Mouse (Mus musculus) liver, postnatal 0 days (tissue): ENCODE measurements around the gene Iqcn. TPM values are rescaled to one million over a fixed set of nuclear protein-coding genes. Genes with fewer than 3 reads are reported as not detected.

ENCODE experiments used
- ATAC-seq: fragments of 200-750 bp; cut with Nextera tagmentation; 2 replicates; pipeline ENCODE4 v1.8.0; 2017; ENCODE audit warnings: mild to moderate bottlenecking, moderate library complexity
- DNase-seq: peaks from one replicate; pipeline ENCODE4 v3.0.0-alpha.2; 2016
- H3K27ac ChIP-seq: fragments of 300-500 bp; sonication (generic); 2 replicates; pipeline ENCODE4 v1.5.1; 2014; ENCODE audit warnings: antibody characterized with exemption, moderate library complexity, mild to moderate bottlenecking, low read depth
- H3K27me3 ChIP-seq: fragments of 300-500 bp; sonication (generic); 2 replicates; pipeline ENCODE4 v1.6.1; 2014; ENCODE audit warnings: low read length, control low read depth, mixed read lengths; ENCODE audit not compliant: insufficient read depth
- H3K36me3 ChIP-seq: fragments of 300-500 bp; sonication (generic); replicated peaks from 2 replicates; pipeline ENCODE4 v1.6.1; 2014; ENCODE audit warnings: mild to moderate bottlenecking, control low read depth, low read length, moderate library complexity, mixed read lengths; ENCODE audit not compliant: insufficient read depth
- H3K4me1 ChIP-seq: fragments of 300-500 bp; sonication (generic); 2 replicates; pipeline ENCODE4 v1.6.1; 2014; ENCODE audit warnings: antibody characterized with exemption, mild to moderate bottlenecking, control low read depth; ENCODE audit not compliant: insufficient read depth
- H3K4me2 ChIP-seq: fragments of 300-500 bp; sonication (generic); 2 replicates; pipeline ENCODE4 v1.6.1; 2014; ENCODE audit warnings: low read depth, mild to moderate bottlenecking, low read length, moderate library complexity, mixed read lengths
- H3K4me3 ChIP-seq: fragments of 300-500 bp; sonication (generic); 2 replicates; pipeline ENCODE4 v1.5.1; 2014; ENCODE audit warnings: low read depth, low read length
- H3K9ac ChIP-seq: fragments of 300-500 bp; sonication (generic); replicated peaks from 2 replicates; pipeline ENCODE4 v1.6.1; 2014; ENCODE audit warnings: mild to moderate bottlenecking, moderate library complexity
- H3K9me3 ChIP-seq: fragments of 300-500 bp; sonication (generic); 2 replicates; pipeline ENCODE4 v1.6.1; 2016; ENCODE audit warnings: mild to moderate bottlenecking, control low read depth, low read length, mixed read lengths
- CTCF ChIP-seq: sonication (generic); IDR thresholded peaks from 2 replicates; pipeline ENCODE4 v1.5.1; 2016; ENCODE audit warnings: antibody characterized with exemption, low read depth
- EP300 ChIP-seq: IDR thresholded peaks from 2 replicates; pipeline ENCODE4 v1.6.1; 2016; ENCODE audit warnings: antibody characterized with exemption, low read depth, mild to moderate bottlenecking
- WGBS: fragments of 180-500 bp; shearing (Covaris S2); extraction: QIAGEN DNeasy Blood & Tissue Kit; methylation state at CpG from one replicate; pipeline ENCODE4 v1.1.7; 2014; ENCODE audit not compliant: insufficient replicate concordance; 5-methylcytosine and 5-hydroxymethylcytosine counted together
- polyA plus RNA-seq: library from polyadenylated mRNA; unstranded; fragments of >200 nt; fragmentation: Nextera tagmentation; extraction: Ambion mirVana; gene quantifications from 2 replicates; pipeline ENCODE4 v1.2.1, GENCODE M21; 2015

Gene Iqcn
- polyA plus RNA-seq, 1 experiment from 2014 or later: not detected

DNA sequence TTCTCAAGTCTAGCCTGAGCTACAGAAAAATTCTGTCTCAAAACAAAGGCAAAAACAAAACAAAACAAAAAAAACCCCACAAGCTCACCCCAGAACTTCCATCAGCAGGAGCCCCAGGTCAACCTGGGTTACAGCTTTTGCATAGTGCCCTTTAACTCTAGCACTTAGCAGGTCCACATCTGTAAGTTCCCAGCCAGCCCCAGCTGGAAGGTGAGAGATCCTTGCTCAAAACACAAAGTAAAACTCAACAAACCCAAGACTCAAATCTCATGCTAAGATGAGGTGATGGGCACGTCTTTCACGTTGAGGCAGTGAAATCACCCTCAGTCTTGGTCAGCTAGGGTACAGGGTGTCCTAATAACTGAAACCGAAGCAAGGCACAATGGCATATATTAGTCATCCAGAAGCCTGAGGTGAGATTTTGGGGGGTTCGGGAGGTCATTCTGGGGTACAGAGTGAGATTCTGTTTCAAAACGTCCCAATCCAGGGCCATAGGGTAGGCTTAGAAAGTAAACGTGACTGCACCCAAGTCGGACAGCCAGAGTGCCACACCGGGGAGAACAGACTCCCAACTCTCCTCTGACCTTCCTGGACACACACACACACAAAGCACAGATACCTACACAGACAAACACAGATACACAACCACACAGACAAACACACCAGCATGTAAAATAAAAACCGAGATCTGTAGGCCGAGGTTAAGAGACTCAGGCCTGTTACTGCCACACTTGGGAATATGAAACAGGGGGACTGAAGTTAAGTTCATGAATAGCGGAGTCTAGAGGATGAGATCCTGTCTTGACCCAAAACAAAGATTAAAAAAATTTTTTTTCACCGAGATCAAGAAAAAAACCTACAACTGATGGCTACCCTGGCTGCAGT, 5.6 kb upstream of the Iqcn start:
- Histone ChIP-seq H3K36me3 (no peaks in the 10 kb centered on the region), H3K27me3 (no peaks in the 10 kb centered on the region), H3K4me2 (peak overlapping the region; percentile 90), H3K27ac (peak overlapping the region; percentile 99), H3K9me3 (no peaks in the 10 kb centered on the region), H3K4me1 (peaks cover 51% of the 10 kb centered on the region), H3K4me3 (peak overlapping the region; percentile 91), H3K9ac (peak overlapping the region; percentile 67)
- 66% methylated on average over 12 of the region's 12 CpGs for WGBS
- TF ChIP-seq EP300: no peak
- TF ChIP-seq CTCF: no peak
- ATAC-seq (no peak), DNase-seq (no peak)

DNA sequence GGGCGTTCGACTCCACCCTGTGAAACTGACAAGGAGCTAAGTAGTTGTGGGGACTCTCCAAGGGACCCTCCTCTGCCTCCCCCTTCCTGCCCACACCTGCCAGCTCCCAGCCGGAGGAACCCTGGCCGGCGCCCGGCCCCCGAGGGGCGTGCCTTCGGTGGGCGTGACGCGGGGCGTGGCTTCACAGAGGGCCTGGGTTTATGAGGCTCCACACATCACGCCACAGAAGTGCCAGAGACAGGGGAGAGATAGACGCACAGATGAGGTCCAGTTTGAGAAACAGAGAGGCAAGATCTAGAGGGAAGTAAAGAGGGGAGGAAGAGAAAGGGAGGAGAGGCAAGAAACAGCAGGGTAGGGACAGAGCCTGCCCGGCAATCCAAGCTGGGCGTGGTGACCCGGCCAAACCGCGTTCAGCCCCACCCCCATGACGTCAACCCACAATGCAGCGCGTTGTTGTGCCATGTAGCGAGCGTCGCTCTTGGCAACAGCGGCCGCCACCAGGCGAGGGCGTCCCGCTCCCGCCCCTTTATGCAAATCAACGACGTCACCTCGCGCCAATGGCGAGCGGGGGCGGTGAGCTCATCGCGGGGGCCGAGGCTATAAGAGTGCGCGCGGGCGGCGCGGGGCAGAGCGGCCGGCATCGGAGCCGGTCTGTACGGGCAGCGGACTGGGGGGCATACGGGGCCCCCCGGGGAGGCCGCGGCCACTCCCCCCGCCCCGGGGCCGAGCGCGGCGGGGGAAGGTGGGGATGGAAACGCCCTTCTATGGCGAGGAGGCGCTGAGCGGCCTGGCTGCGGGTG, 4.7 kb upstream of the Iqcn start, which contains the start of gene Jund:
Gene Jund, plus strand, starts transcription at position 640 of the 800 bp plus-strand sequence.
- WGBS: under 1% methylated on average over 59 of the region's 69 CpGs
- H3K9me3 ChIP-seq: no peaks in the 10 kb centered on the region
- peak within 1 kb of the TSS; percentile 91 for H3K4me3 ChIP-seq
- TF ChIP-seq CTCF (peak; percentile 46), EP300 (peak; percentile 55; the same call in 1 of the 2 replicates)
- ATAC-seq: peak; percentile 87
- peak within 1 kb of the TSS; percentile 90 for H3K4me2 ChIP-seq
- peaks cover 50% of the 10 kb centered on the region for H3K4me1 ChIP-seq
- H3K9ac ChIP-seq: peak within 1 kb of the TSS; percentile 99
- peak; percentile 100 for DNase-seq
- no peaks in the 10 kb centered on the region for H3K27me3 ChIP-seq
- H3K36me3 ChIP-seq: no peaks in the 10 kb centered on the region
- H3K27ac ChIP-seq: peak within 1 kb of the TSS; percentile 99

DNA sequence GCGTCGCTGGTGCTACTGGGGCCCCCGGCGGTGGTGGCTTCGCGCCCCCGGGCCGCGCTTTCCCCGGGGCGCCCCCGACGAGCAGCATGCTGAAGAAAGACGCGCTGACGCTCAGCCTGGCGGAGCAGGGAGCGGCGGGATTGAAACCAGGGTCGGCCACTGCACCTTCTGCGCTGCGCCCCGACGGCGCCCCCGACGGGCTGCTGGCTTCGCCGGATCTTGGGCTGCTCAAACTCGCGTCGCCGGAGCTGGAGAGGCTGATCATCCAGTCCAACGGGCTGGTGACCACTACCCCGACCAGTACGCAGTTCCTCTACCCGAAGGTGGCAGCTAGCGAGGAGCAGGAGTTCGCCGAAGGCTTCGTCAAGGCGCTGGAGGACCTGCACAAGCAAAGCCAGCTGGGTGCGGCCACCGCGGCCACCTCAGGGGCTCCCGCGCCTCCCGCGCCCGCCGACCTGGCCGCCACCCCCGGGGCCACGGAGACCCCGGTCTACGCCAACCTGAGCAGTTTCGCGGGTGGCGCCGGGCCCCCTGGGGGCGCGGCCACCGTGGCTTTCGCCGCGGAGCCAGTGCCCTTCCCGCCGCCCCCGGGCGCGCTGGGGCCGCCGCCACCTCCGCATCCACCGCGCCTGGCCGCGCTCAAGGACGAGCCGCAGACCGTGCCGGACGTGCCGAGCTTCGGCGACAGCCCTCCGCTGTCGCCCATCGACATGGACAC, 4.0 kb upstream of the Iqcn start:
- H3K36me3 ChIP-seq: no peaks in the 10 kb centered on the region
- H3K4me3 ChIP-seq: peak overlapping the region; percentile 91
- H3K27me3 ChIP-seq: no peaks in the 10 kb centered on the region
- peak overlapping the region; percentile 90 for H3K4me2 ChIP-seq
- ATAC-seq (no peak; the same call in none of the 2 replicates), DNase-seq (peak; percentile 71)
- WGBS: 2% methylated on average over 61 of the region's 89 CpGs
- H3K4me1 ChIP-seq: peaks cover 46% of the 10 kb centered on the region
- no peaks in the 10 kb centered on the region for H3K9me3 ChIP-seq
- H3K27ac ChIP-seq: peak overlapping the region; percentile 99
- TF ChIP-seq EP300: no peak
- peak; percentile 24; the same call in 1 of the 2 replicates for TF ChIP-seq CTCF
- H3K9ac ChIP-seq: peak overlapping the region; percentile 99

DNA sequence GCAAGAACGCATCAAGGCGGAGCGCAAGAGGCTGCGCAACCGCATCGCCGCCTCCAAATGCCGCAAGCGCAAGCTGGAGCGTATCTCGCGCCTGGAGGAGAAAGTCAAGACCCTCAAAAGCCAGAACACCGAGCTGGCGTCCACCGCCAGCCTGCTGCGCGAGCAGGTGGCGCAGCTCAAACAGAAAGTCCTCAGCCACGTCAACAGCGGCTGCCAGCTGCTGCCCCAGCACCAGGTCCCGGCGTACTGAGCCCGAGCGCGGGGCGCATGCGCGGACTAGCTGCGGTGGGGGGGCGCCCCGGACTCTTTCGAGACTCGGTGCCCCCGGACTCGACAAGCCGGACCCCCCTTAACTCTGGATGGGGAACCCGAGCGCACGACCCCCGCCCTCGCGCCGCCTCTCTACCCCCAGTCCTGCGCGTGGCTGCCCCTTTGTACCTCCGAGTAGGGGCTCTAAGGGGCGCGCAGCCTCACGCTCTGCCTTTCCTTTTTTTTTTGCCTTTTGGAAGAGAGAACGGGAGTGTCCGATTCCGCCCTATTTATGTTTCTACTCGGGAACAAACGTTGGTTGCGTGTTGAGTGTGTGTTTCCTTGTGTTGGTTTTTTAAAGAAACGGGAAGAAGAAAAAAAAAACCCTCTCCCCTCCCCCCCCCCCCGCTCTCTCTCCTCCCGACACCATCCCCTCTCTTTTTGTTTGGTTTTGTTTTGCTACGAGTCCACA, 3.3 kb upstream of the Iqcn start:
- Histone ChIP-seq H3K4me3 (peak overlapping the region; percentile 91), H3K4me1 (peaks cover 42% of the 10 kb centered on the region), H3K27me3 (no peaks in the 10 kb centered on the region), H3K36me3 (no peaks in the 10 kb centered on the region), H3K27ac (peak overlapping the region; percentile 99), H3K9ac (peak overlapping the region; percentile 99), H3K9me3 (no peaks in the 10 kb centered on the region), H3K4me2 (peak overlapping the region; percentile 90)
- peak; percentile 82 for DNase-seq
- under 1% methylated on average over 59 of the region's 59 CpGs for WGBS
- no peak for ATAC-seq
- TF ChIP-seq EP300 (0 out of 2 replicates have a peak, but pooled peaks have one; percentile 1), CTCF (0 out of 2 replicates have a peak, but pooled peaks have one; percentile 1)

DNA sequence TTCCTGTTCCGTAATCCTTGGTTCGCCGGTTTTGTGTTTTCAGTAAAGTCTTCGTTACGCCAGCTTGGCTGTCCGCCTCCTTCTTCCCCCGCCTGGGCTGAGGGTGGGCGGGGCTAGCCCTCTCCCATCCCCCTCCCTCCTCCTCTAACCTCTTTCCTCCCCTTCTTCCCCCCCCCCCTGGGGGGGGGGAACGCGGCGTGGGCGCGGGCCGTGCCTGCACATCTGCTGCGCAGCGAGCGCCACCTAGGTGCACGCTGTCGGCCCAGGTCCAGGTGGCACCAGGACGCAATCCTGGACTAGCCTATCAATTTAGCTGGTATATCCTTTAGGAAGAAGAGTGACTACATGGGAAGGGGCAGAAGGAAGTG, 2.7 kb upstream of the Iqcn start:
- ATAC-seq (peak; percentile 10; the same call in 1 of the 2 replicates), DNase-seq (peak; percentile 93)
- Histone ChIP-seq H3K4me3 (peak overlapping the region; percentile 91), H3K9me3 (no peaks in the 10 kb centered on the region), H3K27me3 (no peaks in the 10 kb centered on the region), H3K36me3 (no peaks in the 10 kb centered on the region), H3K4me1 (peaks cover 37% of the 10 kb centered on the region), H3K4me2 (peak overlapping the region; percentile 90), H3K9ac (peak overlapping the region; percentile 99), H3K27ac (peak overlapping the region; percentile 99)
- 1% methylated on average over 20 of the region's 20 CpGs for WGBS
- TF ChIP-seq CTCF (peak; percentile 95), EP300 (peak; percentile 46; the same call in 1 of the 2 replicates)
